Mouse (Mus musculus) kidney, postnatal 10 days (tissue): Measurements from ENCODE around the gene Pdgfra.
A peak's percentile ranks its signal among the peaks of the same experiment; 100 is the strongest.

Experiments used
- DNase-seq: peaks from one replicate; pipeline ENCODE4 v3.0.0; 2021; ENCODE audit warnings: mixed read lengths

Pdgfra gene

GRCm38 (mm10) chr5:75155741-75156553, 3.9 kb downstream of the Pdgfra start:
- peak; percentile 93 for DNase-seq

DNA sequence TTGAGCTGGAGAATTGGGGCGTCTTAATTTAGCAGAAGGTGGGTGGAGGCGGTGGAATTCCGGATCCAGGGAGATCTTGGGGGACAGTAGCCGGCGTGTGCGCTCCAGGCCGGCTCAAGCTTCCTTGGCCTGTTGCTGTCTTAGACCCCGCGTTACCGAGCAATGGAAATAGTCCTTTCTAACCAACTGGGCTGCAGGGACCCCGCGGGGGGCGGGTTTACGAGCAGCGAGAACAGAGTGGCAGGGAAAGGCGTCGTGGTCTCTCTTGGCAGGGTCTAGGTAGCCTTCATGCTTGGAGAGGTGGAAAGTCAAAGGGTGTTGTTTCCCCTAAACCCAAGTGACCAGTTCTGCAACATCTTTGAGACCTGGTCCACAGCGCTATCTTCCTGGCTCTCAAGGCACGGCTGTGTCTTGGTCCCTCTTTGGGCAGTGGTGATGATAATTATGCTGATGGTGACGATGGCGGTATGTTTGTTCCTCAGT, 4.5 kb downstream of the Pdgfra start:
- peak; percentile 51 for DNase-seq

DNA sequence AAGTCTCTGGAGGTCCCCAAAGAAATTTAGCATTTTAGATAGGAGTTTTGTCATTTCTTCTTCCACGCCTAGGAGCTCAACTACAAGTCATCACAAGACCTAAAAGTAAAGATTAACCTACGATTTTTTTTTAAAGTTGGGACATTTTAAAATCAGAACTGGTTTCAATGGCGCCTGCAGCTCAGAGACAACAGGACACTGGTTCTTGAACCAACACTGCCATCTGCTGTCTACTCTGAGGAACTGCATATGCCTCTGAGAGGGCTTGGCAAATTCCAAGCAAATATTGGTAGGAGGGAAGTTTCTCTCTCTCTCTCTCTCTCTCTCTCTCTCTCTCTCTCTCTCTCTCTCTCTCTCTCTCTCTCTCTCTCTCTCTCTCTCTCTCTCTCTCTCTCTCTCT, 4.9 kb downstream of the Pdgfra start:
- DNase-seq = peak; percentile 72

DNA sequence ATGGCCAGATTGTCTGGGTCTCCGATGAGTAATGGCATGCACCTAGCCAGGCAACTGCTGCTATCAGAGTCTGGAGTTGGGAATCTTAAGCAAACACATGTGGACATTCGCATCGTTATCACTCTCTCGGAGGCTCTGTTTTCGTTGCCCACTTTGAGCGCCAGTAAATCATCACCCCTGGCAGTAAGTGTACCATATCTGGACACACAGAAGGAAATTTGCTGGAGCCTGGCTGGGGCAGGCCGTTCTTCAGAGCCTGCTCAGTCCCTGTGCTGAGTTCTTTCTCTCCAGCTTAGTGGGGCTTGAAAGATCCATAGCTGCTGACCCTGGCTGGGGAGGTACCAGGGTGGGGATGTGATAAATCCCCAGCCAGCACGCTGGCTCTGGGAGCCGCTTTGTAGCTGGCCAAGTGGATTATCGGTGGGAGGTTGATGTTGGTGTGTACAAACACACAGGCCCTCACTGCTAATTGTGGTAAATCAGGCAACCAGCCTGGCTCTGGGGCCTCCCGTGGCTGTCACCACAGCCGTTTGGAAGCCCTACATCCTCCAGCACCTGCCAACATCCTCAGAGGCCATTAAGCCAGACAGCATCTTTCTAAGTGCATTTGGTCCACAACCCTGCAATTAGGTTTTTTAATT, 8.6 kb downstream of the Pdgfra start:
- DNase-seq = no peak

DNA sequence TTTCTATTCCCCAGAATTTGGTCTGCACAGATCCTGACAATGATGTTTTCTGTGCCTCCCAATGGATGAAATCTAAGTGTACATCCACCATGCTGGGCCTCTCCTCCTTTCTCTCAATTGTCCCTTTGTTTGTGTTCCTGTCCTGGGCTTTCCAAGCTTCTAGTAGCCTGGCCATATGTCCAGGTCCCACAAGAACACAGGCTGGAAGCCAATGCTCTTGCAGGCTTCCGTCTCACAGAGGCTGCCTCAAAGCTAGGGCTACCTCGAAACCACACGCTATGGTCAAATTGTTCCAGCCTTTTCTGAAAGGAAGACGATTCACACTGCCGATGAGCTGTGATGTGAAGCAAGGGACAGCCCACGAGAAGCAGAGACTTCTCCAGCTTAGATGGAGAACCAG, 9.5 kb downstream of the Pdgfra start:
- DNase-seq = no peak

DNA sequence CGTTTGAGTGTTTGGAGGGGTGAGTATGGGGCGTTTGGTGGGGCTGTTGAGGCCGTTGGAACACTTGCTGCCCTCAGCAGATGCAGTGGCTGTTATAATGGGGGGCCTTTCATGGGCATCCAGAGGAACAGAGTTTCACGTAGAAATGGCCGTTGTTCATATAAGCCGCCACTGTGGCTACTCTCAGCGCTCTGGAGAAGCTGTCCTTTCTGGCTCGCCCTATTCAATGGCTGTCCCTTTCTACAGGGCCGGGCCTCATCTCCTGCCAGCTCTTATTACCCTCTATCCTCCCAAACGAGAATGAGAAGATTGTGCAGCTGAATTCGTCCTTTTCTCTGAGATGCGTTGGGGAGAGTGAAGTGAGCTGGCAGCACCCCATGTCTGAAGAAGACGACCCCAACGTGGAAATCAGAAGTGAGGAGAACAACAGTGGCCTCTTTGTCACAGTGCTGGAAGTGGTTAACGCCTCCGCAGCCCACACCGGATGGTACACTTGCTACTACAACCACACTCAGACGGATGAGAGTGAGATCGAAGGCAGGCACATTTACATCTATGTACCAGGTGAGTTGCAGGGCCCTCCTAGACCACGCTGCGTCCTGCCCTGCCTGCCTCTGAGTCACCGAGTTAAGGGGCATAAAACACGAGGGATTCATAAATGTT, 11.3 kb downstream of the Pdgfra start:
- no peak for DNase-seq

- DNase-seq = peak; percentile 54
Observed at GRCm38 (mm10) chr5:75164688-75165087, 12.6 kb downstream of the Pdgfra start.

DNA sequence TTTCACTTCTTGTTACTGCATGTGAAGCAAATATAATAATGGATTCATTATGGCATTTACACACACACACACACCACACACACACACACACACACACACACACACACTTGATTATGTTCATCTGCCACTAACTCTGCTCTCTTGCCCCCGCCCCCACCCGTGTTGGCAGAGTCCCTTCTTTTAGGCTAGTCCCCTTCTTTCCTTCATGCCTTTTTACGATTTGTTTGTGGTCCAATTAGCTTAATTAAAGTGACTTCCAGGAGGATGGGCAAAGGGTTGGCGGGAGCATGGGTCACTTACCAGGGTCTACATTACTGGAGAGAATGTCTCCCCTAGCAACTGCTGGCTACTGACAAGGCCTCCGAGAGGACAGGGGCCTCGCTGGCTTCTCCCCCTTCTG, 17.7 kb downstream of the Pdgfra start:
- no peak for DNase-seq

GRCm38 (mm10) chr5:75171859-75172258, 19.8 kb downstream of the Pdgfra start:
- no peak for DNase-seq

DNA sequence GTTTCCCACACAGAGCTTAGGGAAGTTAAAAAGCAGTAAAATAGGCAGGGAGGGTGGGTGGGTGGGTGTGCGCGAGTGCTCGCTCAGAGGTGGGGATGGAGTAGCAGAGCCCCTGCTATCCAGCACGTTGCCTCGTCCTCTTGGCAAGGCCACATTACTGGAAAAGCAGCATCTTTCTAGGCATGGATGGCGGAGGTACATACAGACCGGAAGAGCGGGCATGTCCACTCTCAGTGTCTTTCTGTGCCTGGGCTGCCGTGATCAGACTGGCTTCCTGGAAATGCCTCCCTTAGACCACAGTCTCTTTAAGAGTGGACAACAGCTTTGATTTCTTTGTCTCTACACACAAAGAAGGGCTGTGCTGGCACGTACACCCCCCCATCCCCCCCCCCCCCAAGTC, 27.2 kb downstream of the Pdgfra start:
- no peak for DNase-seq

GRCm38 (mm10) chr5:75179726-75180290, 27.7 kb downstream of the Pdgfra start:
- DNase-seq = no peak

- DNase-seq = no peak
Observed at GRCm38 (mm10) chr5:75183653-75184052, 31.6 kb downstream of the Pdgfra start.

GRCm38 (mm10) chr5:75184112-75184511, 32.0 kb downstream of the Pdgfra start:
- no peak for DNase-seq

DNA sequence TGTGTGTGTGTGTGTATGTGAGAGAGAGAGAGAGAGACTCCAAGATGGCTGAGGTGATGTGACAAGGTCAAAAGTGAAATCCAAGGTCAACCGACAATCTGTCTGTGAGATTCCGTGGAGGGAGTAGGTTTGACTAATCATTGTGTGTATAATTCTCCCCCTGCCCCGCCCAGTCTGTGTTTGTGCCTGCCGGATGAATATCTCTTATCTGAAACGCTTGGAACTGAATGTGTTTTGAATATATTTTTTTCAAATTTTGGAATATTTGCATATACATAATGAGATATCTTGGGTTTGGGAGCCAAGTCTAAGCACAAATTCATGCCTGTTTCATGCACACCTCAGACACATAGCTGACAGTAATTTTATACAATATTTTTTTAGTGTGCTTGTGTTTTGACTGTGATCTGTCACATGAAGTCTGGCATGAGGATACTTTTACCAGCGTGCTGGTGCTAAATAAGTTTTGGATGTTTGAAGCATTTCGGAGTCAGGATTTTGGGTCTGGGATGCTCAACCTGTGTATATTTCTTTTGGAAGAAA, 32.7 kb downstream of the Pdgfra start:
- no peak for DNase-seq

GRCm38 (mm10) chr5:75185584-75185983, 33.5 kb downstream of the Pdgfra start:
- no peak for DNase-seq

DNA sequence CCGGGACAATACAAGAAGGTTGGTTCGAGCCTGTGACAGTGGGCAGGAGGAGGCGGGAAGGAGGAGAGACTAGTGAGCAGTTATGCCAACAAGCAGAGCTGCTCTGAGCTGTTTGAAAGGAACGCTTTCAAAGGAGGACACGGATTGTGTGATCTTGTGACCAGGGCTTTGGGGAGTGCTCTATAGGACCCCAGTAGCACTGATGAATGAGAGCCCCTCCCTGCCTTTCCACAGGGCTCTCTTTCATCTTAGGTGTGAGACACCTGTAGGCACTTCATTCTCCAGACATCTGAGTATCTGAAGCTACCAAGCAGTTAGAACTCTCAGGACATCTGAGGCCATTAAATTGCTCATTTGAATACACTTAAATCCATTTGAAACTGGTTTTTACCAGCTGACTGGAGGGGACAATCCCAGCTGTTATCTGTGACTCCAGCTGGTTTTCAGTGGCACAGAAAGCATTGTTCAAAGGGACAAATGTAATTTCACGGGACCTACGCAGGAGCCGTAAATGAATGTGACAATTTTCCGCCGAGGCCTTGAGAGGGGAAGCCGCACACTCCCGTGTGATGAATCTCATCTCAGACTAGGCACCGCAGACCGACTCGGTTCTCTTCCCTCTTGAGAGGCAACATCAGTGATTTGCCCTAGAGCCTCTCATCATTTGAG, 37.4 kb downstream of the Pdgfra start:
- DNase-seq = no peak

GRCm38 (mm10) chr5:75193107-75193506, 41.0 kb downstream of the Pdgfra start:
- no peak for DNase-seq

DNA sequence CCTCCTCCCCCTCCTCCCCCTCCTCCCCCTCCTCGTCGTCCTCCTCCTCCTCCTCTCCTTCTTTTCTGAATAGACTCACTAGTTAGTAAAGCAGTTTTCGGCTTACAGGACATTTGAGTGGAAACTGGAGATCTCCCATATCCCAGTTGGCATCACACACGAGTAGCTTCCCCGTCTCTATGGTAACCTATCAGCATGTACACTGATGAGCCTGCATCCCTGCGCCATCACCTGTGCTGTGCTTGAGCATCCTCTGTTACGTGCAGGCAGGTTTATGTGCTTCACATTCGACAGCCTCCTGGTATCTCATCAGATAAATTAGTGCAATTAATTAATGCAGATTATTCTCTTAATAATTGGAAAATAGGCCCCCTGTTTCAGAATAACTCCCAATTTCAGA, 46.3 kb downstream of the Pdgfra start:
- no peak for DNase-seq

GRCm38 (mm10) chr5:75199698-75200365, 47.7 kb downstream of the Pdgfra start:
- DNase-seq = no peak

DNA sequence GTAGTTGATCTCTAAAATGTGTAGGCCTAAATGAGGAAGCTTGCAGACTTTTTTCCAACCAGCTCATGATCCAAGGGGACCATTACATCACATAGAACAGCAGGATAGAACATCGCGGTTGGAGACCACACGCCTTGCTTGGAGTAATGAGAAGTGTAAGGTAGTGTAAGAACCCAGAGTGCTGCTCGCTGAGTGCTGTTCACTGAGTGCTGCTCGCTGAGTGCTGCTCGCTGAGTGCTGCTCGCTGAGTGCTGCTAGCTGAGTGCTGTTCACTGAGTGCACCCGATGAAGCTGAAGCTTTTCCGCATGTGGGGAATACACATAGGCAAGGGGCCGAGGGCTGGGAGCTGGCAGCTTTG, 48.3 kb downstream of the Pdgfra start:
- DNase-seq = no peak

- no peak for DNase-seq
Observed at GRCm38 (mm10) chr5:75207905-75208304, 55.8 kb downstream of the Pdgfra start.

DNA sequence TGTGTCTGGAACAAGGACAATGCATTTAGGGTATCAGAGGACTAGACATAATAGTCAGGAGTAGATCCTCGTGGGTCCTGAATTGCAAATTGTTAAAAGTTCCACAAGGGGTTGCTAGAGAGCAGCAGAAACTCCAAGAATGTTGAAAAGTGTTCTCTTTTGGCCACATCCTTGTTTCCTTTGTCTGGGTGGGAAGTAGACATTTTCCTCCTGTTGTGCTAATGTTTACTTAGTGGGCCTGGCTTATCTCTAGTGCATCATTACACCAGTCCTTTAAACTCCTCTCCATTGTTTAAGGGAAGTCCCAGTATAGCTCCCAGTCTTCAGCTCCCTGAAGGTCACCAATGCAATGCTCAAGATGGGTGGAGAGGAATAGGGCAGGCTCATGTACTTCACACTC, 57.9 kb downstream of the Pdgfra start:
- peak; percentile 24 for DNase-seq
